Mouse (Mus musculus): ENCODE measurements around the gene Rybp. TPM values are rescaled to one million over a fixed set of nuclear protein-coding genes. Genes with fewer than 3 reads are reported as not detected.

Rybp gene
- polyA plus RNA-seq, 1 experiment from 2014 or later, result 17.8 TPM

- 72% methylated on average over 3 of the region's 3 CpGs for WGBS
- no peaks in the 10 kb centered on the region for H3K36me3 ChIP-seq
- peak; percentile 53; the same call in 1 of the 2 replicates for ATAC-seq
- no peaks in the 10 kb centered on the region for H3K9me3 ChIP-seq
- H3K4me3 ChIP-seq (replicated peaks), result no peak overlapping the region
- no peak overlapping the region for H3K27ac ChIP-seq
- no peak overlapping the region for H3K9ac ChIP-seq
- no peaks in the 10 kb centered on the region for H3K27me3 ChIP-seq (replicated peaks)
- H3K4me1 ChIP-seq (replicated peaks), result peaks cover 2% of the 10 kb centered on the region; the same call in 1 of the 2 replicates
- no peak overlapping the region for H3K4me2 ChIP-seq (replicated peaks)
Measured at GRCm38 (mm10) chr6:100233522-100233921, 53.8 kb downstream of the Rybp start.

GRCm38 (mm10) chr6:100233061-100233460, 54.2 kb downstream of the Rybp start:
- WGBS, result 54% methylated on average over 4 of the region's 4 CpGs
- Histone ChIP-seq H3K4me1 (replicated peaks) (0 out of 2 replicates have a peak, but pooled peaks cover 2% of the 10 kb centered on the region), H3K27ac (no peak overlapping the region), H3K36me3 (no peaks in the 10 kb centered on the region), H3K9ac (no peak overlapping the region), H3K9me3 (no peaks in the 10 kb centered on the region), H3K4me2 (replicated peaks) (no peak overlapping the region), H3K27me3 (replicated peaks) (no peaks in the 10 kb centered on the region), H3K4me3 (replicated peaks) (no peak overlapping the region)
- peak; percentile 70; the same call in 1 of the 2 replicates for ATAC-seq

GRCm38 (mm10) chr6:100226204-100226603, 61.1 kb downstream of the Rybp start:
- H3K9me3 ChIP-seq, result no peaks in the 10 kb centered on the region
- H3K4me3 ChIP-seq (replicated peaks), result no peak overlapping the region
- WGBS, result 56% methylated on average over 2 of the region's 2 CpGs

GRCm38 (mm10) chr6:100223932-100224331, 63.4 kb downstream of the Rybp start:
- Histone ChIP-seq H3K27me3 (replicated peaks) (no peaks in the 10 kb centered on the region), H3K4me2 (replicated peaks) (no peak overlapping the region), H3K36me3 (no peaks in the 10 kb centered on the region), H3K4me1 (replicated peaks) (peaks cover 22% of the 10 kb centered on the region), H3K9me3 (no peaks in the 10 kb centered on the region), H3K4me3 (replicated peaks) (no peak overlapping the region), H3K27ac (no peak overlapping the region), H3K9ac (no peak overlapping the region)
- ATAC-seq, result no peak
- 89% methylated on average over 6 of the region's 6 CpGs for WGBS

More at GRCm38 (mm10) chr6:100226204-100226603, 61.1 kb downstream of the Rybp start:
- Histone ChIP-seq H3K27ac (no peak overlapping the region), H3K4me1 (replicated peaks) (peaks cover 7% of the 10 kb centered on the region), H3K36me3 (no peaks in the 10 kb centered on the region), H3K27me3 (replicated peaks) (no peaks in the 10 kb centered on the region), H3K9ac (no peak overlapping the region), H3K4me2 (replicated peaks) (no peak overlapping the region)
- ATAC-seq, result no peak

GRCm38 (mm10) chr6:100223435-100223834, 63.9 kb downstream of the Rybp start:
- Histone ChIP-seq H3K36me3 (no peaks in the 10 kb centered on the region), H3K27me3 (replicated peaks) (no peaks in the 10 kb centered on the region)
- ATAC-seq, result no peak

GRCm38 (mm10) chr6:100222927-100223326, 64.4 kb downstream of the Rybp start:
- peaks cover 29% of the 10 kb centered on the region for H3K4me1 ChIP-seq (replicated peaks)
- no peaks in the 10 kb centered on the region for H3K36me3 ChIP-seq
- H3K27me3 ChIP-seq (replicated peaks), result no peaks in the 10 kb centered on the region
- H3K9me3 ChIP-seq, result no peaks in the 10 kb centered on the region
- H3K9ac ChIP-seq, result no peak overlapping the region
- no peak overlapping the region for H3K27ac ChIP-seq
- no peak overlapping the region for H3K4me3 ChIP-seq (replicated peaks)
- 87% methylated on average over 5 of the region's 5 CpGs for WGBS
- ATAC-seq, result no peak
- no peak overlapping the region for H3K4me2 ChIP-seq (replicated peaks)

More at GRCm38 (mm10) chr6:100223435-100223834, 63.9 kb downstream of the Rybp start:
- H3K4me1 ChIP-seq (replicated peaks), result peaks cover 27% of the 10 kb centered on the region
- no peak overlapping the region for H3K9ac ChIP-seq
- WGBS, result 88% methylated on average over 10 of the region's 10 CpGs
- no peaks in the 10 kb centered on the region for H3K9me3 ChIP-seq
- no peak overlapping the region for H3K27ac ChIP-seq
- H3K4me3 ChIP-seq (replicated peaks), result no peak overlapping the region
- H3K4me2 ChIP-seq (replicated peaks), result no peak overlapping the region

GRCm38 (mm10) chr6:100221803-100222202, 65.5 kb downstream of the Rybp start:
- H3K36me3 ChIP-seq, result no peaks in the 10 kb centered on the region
- peak; percentile 64 for ATAC-seq
- 22% methylated on average over 4 of the region's 4 CpGs for WGBS
- H3K4me2 ChIP-seq (replicated peaks), result no peak overlapping the region
- H3K27ac ChIP-seq, result no peak overlapping the region
- no peak overlapping the region for H3K9ac ChIP-seq
- peaks cover 29% of the 10 kb centered on the region for H3K4me1 ChIP-seq (replicated peaks)
- H3K9me3 ChIP-seq, result no peaks in the 10 kb centered on the region
- no peak overlapping the region for H3K4me3 ChIP-seq (replicated peaks)
- no peaks in the 10 kb centered on the region for H3K27me3 ChIP-seq (replicated peaks)

- H3K27ac ChIP-seq, result 0 out of 2 replicates have a peak overlapping the region, but pooled peaks have one; percentile 56
- no peak overlapping the region for H3K4me3 ChIP-seq (replicated peaks)
- H3K4me1 ChIP-seq (replicated peaks), result peaks cover 31% of the 10 kb centered on the region
- no peaks in the 10 kb centered on the region for H3K36me3 ChIP-seq
- 41% methylated on average over 14 of the region's 14 CpGs for WGBS
- peak; percentile 66 for ATAC-seq
- H3K27me3 ChIP-seq (replicated peaks), result no peaks in the 10 kb centered on the region
- no peaks in the 10 kb centered on the region for H3K9me3 ChIP-seq
- no peak overlapping the region for H3K4me2 ChIP-seq (replicated peaks)
- H3K9ac ChIP-seq, result no peak overlapping the region
Measured at GRCm38 (mm10) chr6:100220917-100221560, 66.2 kb downstream of the Rybp start.

GRCm38 (mm10) chr6:100219971-100220370, 67.3 kb downstream of the Rybp start:
- Histone ChIP-seq H3K4me3 (replicated peaks) (no peak overlapping the region), H3K4me2 (replicated peaks) (no peak overlapping the region), H3K9ac (no peak overlapping the region), H3K36me3 (no peaks in the 10 kb centered on the region), H3K27ac (no peak overlapping the region), H3K27me3 (replicated peaks) (no peaks in the 10 kb centered on the region), H3K9me3 (no peaks in the 10 kb centered on the region), H3K4me1 (replicated peaks) (peaks cover 42% of the 10 kb centered on the region)
- 74% methylated on average over 3 of the region's 3 CpGs for WGBS
- no peak for ATAC-seq

GRCm38 (mm10) chr6:100218541-100219341, 68.5 kb downstream of the Rybp start:
- H3K9ac ChIP-seq, result no peak overlapping the region
- H3K9me3 ChIP-seq, result no peaks in the 10 kb centered on the region
- H3K27me3 ChIP-seq (replicated peaks), result no peaks in the 10 kb centered on the region
- H3K36me3 ChIP-seq, result no peaks in the 10 kb centered on the region
- 49% methylated on average over 13 of the region's 13 CpGs for WGBS
- peaks cover 54% of the 10 kb centered on the region for H3K4me1 ChIP-seq (replicated peaks)
- H3K27ac ChIP-seq, result no peak overlapping the region
- H3K4me2 ChIP-seq (replicated peaks), result no peak overlapping the region
- ATAC-seq, result peak; percentile 21; the same call in 1 of the 2 replicates
- H3K4me3 ChIP-seq (replicated peaks), result no peak overlapping the region

GRCm38 (mm10) chr6:100217507-100217906, 69.8 kb downstream of the Rybp start:
- WGBS, result 87% methylated on average over 8 of the region's 8 CpGs
- H3K4me2 ChIP-seq (replicated peaks), result no peak overlapping the region
- H3K9ac ChIP-seq, result no peak overlapping the region
- H3K27ac ChIP-seq, result no peak overlapping the region
- no peak overlapping the region for H3K4me3 ChIP-seq (replicated peaks)
- no peaks in the 10 kb centered on the region for H3K36me3 ChIP-seq
- H3K9me3 ChIP-seq, result no peaks in the 10 kb centered on the region
- peaks cover 65% of the 10 kb centered on the region for H3K4me1 ChIP-seq (replicated peaks)
- no peaks in the 10 kb centered on the region for H3K27me3 ChIP-seq (replicated peaks)
- ATAC-seq, result no peak

- Histone ChIP-seq H3K4me2 (replicated peaks) (no peak overlapping the region), H3K4me1 (replicated peaks) (peaks cover 63% of the 10 kb centered on the region), H3K27ac (no peak overlapping the region), H3K27me3 (replicated peaks) (no peaks in the 10 kb centered on the region), H3K4me3 (replicated peaks) (no peak overlapping the region), H3K36me3 (no peaks in the 10 kb centered on the region), H3K9me3 (no peaks in the 10 kb centered on the region), H3K9ac (no peak overlapping the region)
- WGBS, result 67% methylated on average over 5 of the region's 5 CpGs
- ATAC-seq, result no peak
Measured at GRCm38 (mm10) chr6:100216945-100217344, 70.3 kb downstream of the Rybp start.

All from intestine, embryonic 15.5 days (tissue).